Mouse (Mus musculus) olfactory bulb, adult 2 months (tissue): Measurements from ENCODE around the gene Fcrla.

Source experiments
- CTCF ChIP-seq: fragments of 200-500 bp; IDR thresholded peaks from 2 replicates; pipeline ENCODE4 v1.5.1; 2012; ENCODE audit warnings: low read depth, mild to moderate bottlenecking, low read length, moderate library complexity; ENCODE audit not compliant: insufficient read depth
- POLR2A ChIP-seq: fragments of 200-500 bp; IDR thresholded peaks from 2 replicates; pipeline ENCODE4 v1.6.1; 2012; ENCODE audit warnings: mild to moderate bottlenecking, low read depth, low read length, moderate library complexity; ENCODE audit not compliant: insufficient read depth

GRCm38 (mm10) chr1:170908341-170908740 is 19.0 kb downstream of the Fcrla start:
- TF ChIP-seq CTCF (no peak), POLR2A (no peak)
